Mouse (Mus musculus): Measurements from ENCODE around the gene Arntl2. TPM values are rescaled to one million over a fixed set of nuclear protein-coding genes. Genes with fewer than 3 reads are reported as not detected.
"Not testable (repeated sequence)": the region's sequence is repeated elsewhere in the genome, so short reads cannot be mapped to it uniquely, and the experiment has no call there.

Gene Arntl2
- total RNA-seq, 2 experiments from 2014 or later = 8.2 to 10.2 TPM

DNA sequence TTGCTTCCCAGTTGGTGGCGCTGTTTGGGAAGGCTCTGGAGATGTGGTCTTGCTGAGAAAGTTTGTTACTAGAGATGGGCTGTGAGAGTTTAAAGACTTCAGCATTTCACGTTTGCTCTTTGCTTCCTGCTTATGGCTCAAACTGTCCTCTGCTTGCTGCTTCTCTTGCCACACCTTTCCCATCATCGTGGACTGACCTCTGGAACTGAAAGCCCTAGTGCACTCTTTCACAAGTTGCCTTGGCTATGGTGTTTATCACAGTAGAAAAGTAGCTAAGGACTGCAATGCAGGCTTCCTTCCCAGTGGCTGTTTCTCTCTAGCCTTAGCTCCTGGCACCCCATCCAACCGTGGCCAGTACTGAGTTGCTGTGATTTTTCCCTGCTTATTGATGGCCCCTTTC is 35.1 kb upstream of the Arntl2 start:
- DNase-seq (ENCODE audit: extremely low spot score in 1 of 2, low spot score in 2 of 2) = no peak
- no peak overlapping the region for H3K27ac ChIP-seq
- H3K4me3 ChIP-seq = no peak overlapping the region
- TF ChIP-seq CTCF (IDR thresholded peaks at IDR 0.05) = no peak
- intact Hi-C loops (cut with DNase I) = loop anchor here (5.0 kb wide), 1 partner anchor 33 kb away; no protein-coding TSS in a partner anchor

DNA sequence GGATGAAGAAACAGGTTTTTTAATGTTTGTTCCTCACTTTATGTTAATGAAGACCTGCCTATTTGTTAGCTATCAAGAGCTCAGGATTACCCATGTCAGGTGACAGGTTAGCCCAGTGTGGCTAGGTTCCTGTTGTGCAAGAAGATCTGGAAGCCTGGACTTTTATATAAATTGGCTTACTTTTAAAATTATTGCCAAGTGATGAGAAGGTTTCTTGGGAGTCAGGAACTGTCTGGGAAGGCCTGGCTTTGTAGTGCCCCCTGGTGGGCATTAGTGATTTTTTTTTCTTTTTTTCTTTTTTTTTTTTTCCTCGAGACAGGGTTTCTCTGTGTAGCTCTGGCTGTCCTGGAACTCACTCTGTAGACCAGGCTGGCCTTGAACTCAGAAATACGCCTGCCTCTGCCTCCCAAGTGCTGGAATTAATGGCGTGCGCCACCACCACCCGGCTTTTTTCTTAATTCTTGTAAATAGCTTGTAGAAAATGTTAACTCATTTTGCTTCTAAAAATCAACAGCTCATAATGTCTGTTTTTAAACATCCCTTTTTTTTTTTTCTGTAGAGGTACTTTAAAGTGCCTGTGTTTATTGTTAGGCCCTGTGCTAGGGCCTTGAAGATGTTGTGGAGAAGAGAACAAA is 33.5 kb upstream of the Arntl2 start:
- DNase-seq (ENCODE audit: extremely low spot score in 1 of 2, low spot score in 2 of 2) = no peak
- intact Hi-C loops (cut with DNase I) = loop anchor here (1.0 to 5.0 kb wide), 2 partner anchors 35 to 100 kb away; no protein-coding TSS in a partner anchor
- TF ChIP-seq CTCF (IDR thresholded peaks at IDR 0.05) = peak; percentile 71

DNA sequence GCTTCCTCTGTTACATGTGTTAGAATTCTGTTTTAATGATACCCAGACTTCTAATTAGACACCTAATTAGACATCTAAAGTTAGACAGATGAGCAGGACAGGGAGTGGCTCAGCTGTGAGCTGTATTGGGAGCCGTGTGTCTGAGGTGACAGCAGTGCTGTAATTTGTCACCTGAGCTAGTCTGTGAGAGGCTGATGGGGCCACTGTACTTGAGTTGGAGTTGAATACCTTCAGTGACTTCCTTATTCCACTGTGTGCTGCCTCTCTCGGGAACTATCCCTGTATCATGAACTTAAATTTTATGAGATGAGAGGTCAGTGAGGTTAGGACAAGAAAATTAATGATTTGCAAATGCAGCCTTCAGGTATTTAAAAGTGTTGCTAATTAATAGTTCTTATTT is 31.3 kb upstream of the Arntl2 start:
- Histone ChIP-seq H3K4me3 (no peak overlapping the region), H3K27ac (no peak overlapping the region)
- intact Hi-C loops (cut with DNase I) = loop anchor here (5.0 kb wide), 1 partner anchor 37 kb away; no protein-coding TSS in a partner anchor
- no peak for DNase-seq (ENCODE audit: extremely low spot score in 1 of 2, low spot score in 2 of 2)
- TF ChIP-seq CTCF (IDR thresholded peaks at IDR 0.05) = no peak

More for the DNA sequence above, 33.5 kb upstream of the Arntl2 start:
- H3K4me3 ChIP-seq = no peak overlapping the region
- no peak overlapping the region for H3K27ac ChIP-seq

DNA sequence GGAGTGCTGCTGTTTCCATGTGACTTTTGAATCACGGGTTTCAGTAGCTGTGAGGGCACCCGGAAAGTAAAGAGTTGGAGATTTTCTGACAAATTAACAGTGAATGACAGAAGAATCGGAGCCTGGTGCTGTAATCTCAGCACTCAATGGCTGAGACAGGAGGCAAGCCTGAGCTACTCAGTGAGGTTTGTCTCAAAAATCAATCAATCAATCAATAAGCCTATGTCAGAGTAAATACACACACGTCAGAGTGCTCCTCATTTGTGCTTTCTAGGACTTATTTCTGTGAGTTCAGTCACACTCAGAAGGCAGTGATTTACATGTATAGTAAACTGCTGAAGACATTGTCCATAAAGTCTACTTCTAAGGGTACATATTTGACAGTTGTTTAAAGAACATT is 30.6 kb upstream of the Arntl2 start:
- no peak for TF ChIP-seq CTCF (IDR thresholded peaks at IDR 0.05)

DNA sequence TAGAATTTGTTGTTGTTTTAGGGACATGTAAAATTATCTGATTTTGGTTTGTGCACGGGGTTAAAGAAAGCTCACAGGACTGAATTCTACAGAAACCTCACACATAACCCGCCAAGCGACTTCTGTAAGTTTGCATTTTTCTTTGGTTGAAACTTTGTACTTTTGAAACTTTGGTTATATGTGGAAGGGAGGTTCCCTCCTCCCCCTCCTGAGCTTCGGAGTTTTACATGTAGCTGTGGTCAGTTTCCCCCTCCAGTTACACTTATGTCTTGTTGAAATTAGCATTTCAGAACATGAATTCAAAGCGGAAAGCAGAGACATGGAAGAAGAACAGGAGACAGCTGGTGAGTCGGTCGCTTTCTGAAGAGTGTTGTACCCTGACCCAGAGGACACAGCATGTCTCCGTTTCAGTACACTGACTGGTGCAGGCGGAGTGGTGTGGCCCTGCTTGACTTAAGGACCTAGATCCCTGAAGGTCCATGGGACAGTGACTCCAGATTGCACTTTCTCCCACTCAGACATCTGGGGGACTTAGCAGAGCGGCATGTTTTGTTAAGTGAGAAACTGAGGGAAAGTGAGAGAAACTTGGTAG is 26.9 kb upstream of the Arntl2 start:
- no peak for DNase-seq (ENCODE audit: extremely low spot score in 1 of 2, low spot score in 2 of 2)
- TF ChIP-seq CTCF (IDR thresholded peaks at IDR 0.05) = no peak
- intact Hi-C loops (cut with DNase I) = no loop called here
- H3K4me3 ChIP-seq = no peak overlapping the region
- H3K27ac ChIP-seq = no peak overlapping the region

More for the DNA sequence above, 30.6 kb upstream of the Arntl2 start:
- no peak for DNase-seq (ENCODE audit: extremely low spot score in 1 of 2, low spot score in 2 of 2)
- intact Hi-C loops (cut with DNase I) = no loop called here
- Histone ChIP-seq H3K27ac (no peak overlapping the region), H3K4me3 (no peak overlapping the region)

DNA sequence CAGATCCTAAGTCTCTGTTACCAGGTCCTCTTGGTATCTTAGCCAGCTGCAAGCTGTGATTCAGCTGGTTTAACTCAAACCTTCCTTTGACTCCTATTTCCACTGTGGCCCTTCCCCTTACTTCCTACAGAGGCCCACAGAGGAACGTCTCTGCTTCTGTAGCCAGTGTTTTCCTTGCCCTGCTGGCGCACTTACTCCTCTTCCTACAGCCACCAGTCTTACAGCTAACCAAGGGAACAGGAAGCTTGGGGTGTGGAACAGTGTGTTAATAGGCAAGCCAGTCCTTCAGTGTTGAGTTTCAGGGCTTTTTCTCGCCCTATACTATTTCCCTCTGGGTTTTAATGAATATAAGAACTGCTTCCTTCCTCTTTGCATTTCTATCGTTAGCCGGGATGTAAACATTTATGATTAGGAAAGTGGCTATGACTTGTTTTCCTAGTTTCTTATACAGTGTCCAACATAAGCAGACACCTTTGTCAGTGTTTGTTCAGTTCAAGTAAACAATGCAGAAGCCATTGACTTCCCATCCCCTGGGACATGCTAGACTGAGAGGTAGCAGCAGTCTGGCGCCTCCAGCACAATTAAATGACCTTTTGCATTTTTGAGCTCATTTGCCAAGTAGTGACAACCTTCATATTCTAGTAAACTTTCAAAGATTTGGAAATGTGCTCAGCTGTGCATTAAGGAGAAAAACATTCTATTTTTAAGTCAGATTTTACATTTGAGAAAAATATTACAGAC is 25.7 kb upstream of the Arntl2 start:
- DNase-seq (ENCODE audit: extremely low spot score in 1 of 2, low spot score in 2 of 2) = no peak
- no peak for TF ChIP-seq CTCF (IDR thresholded peaks at IDR 0.05)
- intact Hi-C loops (cut with DNase I) = no loop called here
- Histone ChIP-seq H3K4me3 (no peak overlapping the region), H3K27ac (no peak overlapping the region)

DNA sequence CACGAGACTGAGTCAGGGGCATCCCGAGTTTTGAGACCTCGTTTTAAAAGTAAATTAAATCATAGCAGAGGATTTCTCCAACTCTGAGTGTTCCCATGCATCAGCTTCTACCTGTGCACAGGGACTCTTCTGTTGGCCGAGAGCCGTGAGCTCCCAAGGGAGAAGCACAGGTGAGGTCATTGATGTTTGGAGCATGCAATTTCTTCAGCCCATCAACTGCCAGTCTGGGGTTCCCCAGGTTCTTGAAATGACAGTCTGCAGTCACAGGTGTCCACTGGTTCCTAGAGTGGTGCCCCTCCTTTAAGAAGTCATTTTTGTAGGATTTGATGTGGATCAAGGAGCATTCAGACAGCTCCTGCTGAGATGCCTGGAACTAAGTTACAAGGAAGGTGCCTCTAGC is 25.0 kb upstream of the Arntl2 start:
- H3K4me3 ChIP-seq = no peak overlapping the region
- intact Hi-C loops (cut with DNase I) = no loop called here
- no peak for TF ChIP-seq CTCF (IDR thresholded peaks at IDR 0.05)
- H3K27ac ChIP-seq = no peak overlapping the region
- no peak for DNase-seq (ENCODE audit: extremely low spot score in 1 of 2, low spot score in 2 of 2)

DNA sequence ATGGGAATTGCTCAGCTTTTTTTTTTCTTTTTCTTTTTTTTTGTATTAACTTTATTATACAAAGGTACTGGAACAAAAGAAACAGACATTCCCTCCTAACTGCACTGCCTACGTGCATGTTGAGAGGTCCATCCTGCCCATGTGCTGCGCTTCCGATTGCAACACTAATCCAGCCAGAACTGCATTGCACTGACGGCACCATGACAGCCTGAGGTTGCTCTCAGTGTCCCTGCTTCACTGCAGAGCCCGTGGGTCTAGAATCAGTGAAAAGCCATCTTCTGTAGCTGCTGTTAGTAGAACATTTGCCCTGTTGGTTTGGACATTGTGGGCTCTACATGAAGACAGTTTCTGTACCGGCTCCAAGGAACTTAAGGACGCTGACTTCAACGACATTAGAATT is 20.0 kb upstream of the Arntl2 start:
- H3K27ac ChIP-seq; DNase-seq (ENCODE audit: extremely low spot score in 1 of 2, low spot score in 2 of 2); H3K4me3 ChIP-seq; intact Hi-C loops (cut with DNase I): not testable (repeated sequence)

DNA sequence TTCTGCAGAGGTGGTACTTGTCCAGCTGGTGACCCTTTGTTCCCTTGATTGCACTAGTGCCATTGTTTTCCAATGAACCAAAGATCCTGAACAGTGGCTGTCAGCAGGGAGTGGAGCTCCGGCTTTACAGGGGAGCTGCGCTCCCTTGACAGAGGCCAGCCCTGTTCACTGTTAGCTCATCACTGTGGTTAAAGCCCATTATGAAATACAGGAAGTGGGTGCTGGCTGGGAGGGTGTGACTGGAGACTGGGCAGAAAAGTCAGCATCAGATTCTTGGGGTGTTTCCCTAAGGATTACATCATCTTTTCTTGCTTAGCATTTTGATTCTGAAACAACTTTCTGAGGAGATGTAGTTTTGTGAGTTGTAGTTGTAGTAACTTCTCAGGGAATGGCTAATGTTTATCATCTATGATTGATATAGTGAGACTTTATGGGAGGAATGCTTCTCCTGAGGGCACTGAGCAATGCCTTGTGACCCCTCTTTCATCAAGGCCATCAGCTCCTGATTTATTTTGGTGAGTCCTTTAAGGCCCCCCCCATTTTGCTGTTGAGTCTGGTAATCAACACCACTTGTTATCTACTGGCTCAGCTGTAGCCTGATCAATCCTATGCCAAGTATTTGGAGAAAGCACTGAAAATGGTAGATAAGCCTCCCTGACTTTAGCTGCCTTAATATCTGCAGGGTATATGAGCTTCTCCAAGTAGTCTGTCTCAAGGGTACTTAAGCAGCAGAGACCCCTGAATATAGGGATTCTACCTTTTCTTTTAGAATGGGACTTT is 19.1 kb upstream of the Arntl2 start:
- Histone ChIP-seq H3K27ac (no peak overlapping the region), H3K4me3 (no peak overlapping the region)
- DNase-seq (ENCODE audit: extremely low spot score in 1 of 2, low spot score in 2 of 2) = no peak
- intact Hi-C loops (cut with DNase I) = no loop called here
- no peak for TF ChIP-seq CTCF (IDR thresholded peaks at IDR 0.05)

DNA sequence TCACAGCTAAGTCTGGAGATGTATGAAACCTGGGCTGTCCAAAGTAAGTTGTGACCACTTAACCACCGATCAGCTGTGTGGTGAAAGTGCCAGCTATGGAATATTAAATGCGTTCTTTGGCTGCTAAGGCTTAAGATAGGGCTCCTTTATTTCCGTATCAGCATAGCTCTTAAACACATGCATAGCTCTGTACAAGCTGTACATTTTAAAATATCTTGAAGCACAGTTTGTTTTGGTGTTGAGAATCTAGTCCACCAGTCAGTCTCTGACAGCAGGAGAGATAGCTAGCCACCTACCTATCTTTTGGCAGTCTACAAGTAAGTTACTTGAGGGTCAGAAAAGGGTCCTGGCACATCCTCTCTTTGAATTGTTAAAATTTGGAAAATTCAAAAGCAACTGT is 17.8 kb upstream of the Arntl2 start:
- DNase-seq (ENCODE audit: extremely low spot score in 1 of 2, low spot score in 2 of 2) = no peak
- no peak for TF ChIP-seq CTCF (IDR thresholded peaks at IDR 0.05)
- intact Hi-C loops (cut with DNase I) = no loop called here
- H3K27ac ChIP-seq = no peak overlapping the region
- H3K4me3 ChIP-seq = no peak overlapping the region

DNA sequence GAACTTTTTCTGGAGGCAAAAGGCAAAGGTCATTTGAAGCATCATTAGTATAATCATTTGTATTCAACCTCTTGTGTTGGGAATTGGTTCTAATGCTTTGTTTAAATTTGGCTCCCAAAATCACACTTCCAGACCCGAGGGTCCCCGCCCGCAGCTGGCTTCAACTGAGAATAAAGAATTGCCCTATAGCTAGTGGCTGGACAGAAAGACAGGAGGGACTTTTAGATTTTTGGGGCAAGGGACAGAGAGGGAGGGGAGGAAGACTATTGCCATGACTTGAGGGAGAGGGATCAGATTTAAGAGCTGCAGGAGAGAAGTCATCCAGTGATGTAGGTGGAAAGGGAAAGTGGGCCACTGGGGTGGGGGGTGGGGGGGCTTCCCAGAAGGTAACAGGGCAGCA is 14.3 kb upstream of the Arntl2 start:
- no peak for TF ChIP-seq CTCF (IDR thresholded peaks at IDR 0.05)
- intact Hi-C loops (cut with DNase I) = no loop called here
- DNase-seq (ENCODE audit: extremely low spot score in 1 of 2, low spot score in 2 of 2) = no peak
- Histone ChIP-seq H3K27ac (no peak overlapping the region), H3K4me3 (no peak overlapping the region)

DNA sequence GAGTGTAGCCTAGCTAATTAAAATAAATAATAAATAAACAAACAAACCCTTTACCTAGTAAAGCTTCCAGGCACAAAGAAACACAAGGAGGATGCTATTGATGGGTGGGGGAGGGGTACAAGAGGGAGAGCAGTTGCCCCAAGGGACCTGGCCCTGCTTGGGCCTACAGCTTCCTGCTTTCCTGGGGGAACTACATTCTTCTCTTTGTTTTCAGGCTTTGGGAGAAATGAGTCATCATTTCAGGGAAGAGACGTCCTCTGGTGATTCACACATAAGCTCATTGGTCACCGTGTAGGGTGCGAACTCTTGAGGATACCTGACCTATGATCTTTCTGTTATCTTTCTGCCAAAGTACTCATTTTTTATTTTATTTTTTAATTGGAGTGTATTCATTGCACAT is 2.3 kb upstream of the Arntl2 start:
- intact Hi-C loops (cut with DNase I) = no loop called here
- no peak for TF ChIP-seq CTCF (IDR thresholded peaks at IDR 0.05)
- H3K4me3 ChIP-seq = no peak overlapping the region
- H3K27ac ChIP-seq = no peak overlapping the region
- no peak for DNase-seq (ENCODE audit: extremely low spot score in 1 of 2, low spot score in 2 of 2)
